Mouse (Mus musculus) left cerebral cortex, adult 18-20 months (tissue): ENCODE data around the gene Mterf4. TPM values are rescaled to one million over a fixed set of nuclear protein-coding genes. Genes with fewer than 3 reads are reported as not detected.
"Not testable (repeated sequence)": the region's sequence is repeated elsewhere in the genome, so short reads cannot be mapped to it uniquely, and the experiment has no call there.

Source experiments
- DNase-seq, 2 experiments: peaks; one replicate each; pipeline ENCODE4 v3.0.0; 2021 to 2022; ENCODE audit warnings: low spot score in 2 of 2, mixed read lengths in 1 of 2
- long read RNA-seq, 2 experiments: library from polyadenylated mRNA; stranded (forward); transcript quantifications; one replicate each; pipeline ENCODE4 v2.0.0; 2021
- total RNA-seq, 2 experiments: library from RNA; stranded (reverse); gene quantifications; 2 replicates each; pipeline ENCODE4 v1.2.3; 2021

The Mterf4 gene
- 10 to 100 TPM; 18.0 to 19.3 TPM for total RNA-seq
- long read RNA-seq, experiment 1, transcript Mterf4-201 (4 exons, 1,366 nt): major isoform, 8 of 13 reads
- long read RNA-seq, experiment 1, partial matches to known transcripts: 0 of 13 reads
- long read RNA-seq, experiment 1, other reads (novel, unspliced or antisense): 0 of 13 reads
- long read RNA-seq, experiment 2, partial matches to known transcripts: 0 of 4 reads
- long read RNA-seq, experiment 2, other reads (novel, unspliced or antisense): 0 of 4 reads

- DNase-seq: peak; percentile 75 to 85
Measured at GRCm38 (mm10) chr1:93305581-93306337, at the start of gene Mterf4. Gene Mterf4, minus strand, starts transcription at chr1:93305915.

GRCm38 (mm10) chr1:93352724-93353123, 47.0 kb upstream of the Mterf4 start:
- DNase-seq: peak in 1 of 2 experiments; percentile 10

- peak in 1 of 2 experiments; percentile 2 for DNase-seq
Measured at GRCm38 (mm10) chr1:93349701-93350100, 44.0 kb upstream of the Mterf4 start.

GRCm38 (mm10) chr1:93347176-93347575, 41.5 kb upstream of the Mterf4 start:
- DNase-seq: no peak

- peak; percentile 95 to 96 for DNase-seq
Measured at GRCm38 (mm10) chr1:93343504-93344047, 37.9 kb upstream of the Mterf4 start.

- DNase-seq: peak; percentile 91 to 94
Measured at GRCm38 (mm10) chr1:93342648-93343503, 37.2 kb upstream of the Mterf4 start, which contains the start of the genes Ppp1r7 and Pask. Gene Ppp1r7, plus strand, starts transcription at chr1:93342854. Gene Pask, minus strand, starts transcription at chr1:93343482.

GRCm38 (mm10) chr1:93334621-93335020, 28.9 kb upstream of the Mterf4 start:
- DNase-seq: no peak

GRCm38 (mm10) chr1:93326446-93326845, 20.7 kb upstream of the Mterf4 start:
- no peak for DNase-seq

GRCm38 (mm10) chr1:93323973-93324372, 18.3 kb upstream of the Mterf4 start:
- DNase-seq: no peak

GRCm38 (mm10) chr1:93300578-93300977, 5.1 kb downstream of the Mterf4 start:
- no peak for DNase-seq

- DNase-seq: no peak
Measured at GRCm38 (mm10) chr1:93299791-93300190, 5.9 kb downstream of the Mterf4 start.

- not testable (repeated sequence) for DNase-seq
Measured at GRCm38 (mm10) chr1:93294491-93294890, 11.2 kb downstream of the Mterf4 start.

GRCm38 (mm10) chr1:93292006-93292405, 13.7 kb downstream of the Mterf4 start:
- no peak for DNase-seq

- DNase-seq: no peak
Measured at GRCm38 (mm10) chr1:93291591-93291990, 14.1 kb downstream of the Mterf4 start.

GRCm38 (mm10) chr1:93290956-93291355, 14.8 kb downstream of the Mterf4 start:
- DNase-seq: no peak

GRCm38 (mm10) chr1:93289678-93290214, 16.0 kb downstream of the Mterf4 start:
- DNase-seq: no peak

- no peak for DNase-seq
Measured at GRCm38 (mm10) chr1:93277041-93277440, 28.7 kb downstream of the Mterf4 start.

- DNase-seq: no peak
Measured at GRCm38 (mm10) chr1:93275561-93275960, 30.2 kb downstream of the Mterf4 start.

GRCm38 (mm10) chr1:93272409-93272821, 33.3 kb downstream of the Mterf4 start:
- no peak for DNase-seq

GRCm38 (mm10) chr1:93271751-93272150, 34.0 kb downstream of the Mterf4 start:
- DNase-seq: no peak
